Mouse (Mus musculus) retina, embryonic 14.5 days (tissue): Measurements from ENCODE around the gene Lurap1.

Source experiments
- DNase-seq: peaks from one replicate; pipeline ENCODE4 v3.0.0-alpha.2; 2015; ENCODE audit warnings: low spot score

Gene Lurap1

DNA sequence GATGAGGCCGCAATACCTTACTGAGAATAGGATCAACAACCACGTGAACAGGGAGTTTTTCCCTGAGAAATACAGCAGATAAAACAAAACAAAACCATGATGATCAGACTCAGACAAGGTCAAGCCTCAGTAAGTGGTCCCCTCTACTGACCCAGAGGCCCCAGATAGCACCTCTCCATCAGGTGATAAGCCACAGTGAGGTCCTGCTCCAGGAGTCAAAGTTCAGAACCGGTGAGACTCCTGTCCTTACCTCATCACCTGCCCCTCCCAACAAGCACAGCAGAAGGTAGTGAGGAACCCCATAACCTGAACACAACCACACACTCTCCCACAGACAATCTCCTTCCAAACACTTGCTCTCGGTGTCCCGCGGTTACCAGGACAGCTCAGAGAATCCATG is 40.4 kb downstream of the Lurap1 start:
- DNase-seq, result no peak

DNA sequence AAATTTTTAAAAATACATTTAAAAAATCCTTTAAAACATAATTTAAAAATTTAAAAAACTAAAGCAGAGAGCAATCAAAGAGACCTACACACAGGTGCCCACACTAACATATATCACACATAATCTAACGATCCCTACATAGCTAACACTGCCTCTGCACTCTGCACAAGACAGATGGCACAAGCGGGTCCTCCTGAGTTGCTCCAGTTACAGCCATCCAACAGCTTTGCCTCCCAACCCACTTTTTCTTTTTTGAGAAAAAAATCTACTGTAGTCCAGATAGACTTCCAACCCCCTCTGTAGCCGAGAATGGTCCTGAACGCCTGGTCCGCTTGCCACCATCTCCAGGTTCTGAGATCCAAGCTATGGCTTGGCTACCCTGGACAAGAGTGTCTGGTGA is 45.9 kb downstream of the Lurap1 start:
- no peak for DNase-seq

DNA sequence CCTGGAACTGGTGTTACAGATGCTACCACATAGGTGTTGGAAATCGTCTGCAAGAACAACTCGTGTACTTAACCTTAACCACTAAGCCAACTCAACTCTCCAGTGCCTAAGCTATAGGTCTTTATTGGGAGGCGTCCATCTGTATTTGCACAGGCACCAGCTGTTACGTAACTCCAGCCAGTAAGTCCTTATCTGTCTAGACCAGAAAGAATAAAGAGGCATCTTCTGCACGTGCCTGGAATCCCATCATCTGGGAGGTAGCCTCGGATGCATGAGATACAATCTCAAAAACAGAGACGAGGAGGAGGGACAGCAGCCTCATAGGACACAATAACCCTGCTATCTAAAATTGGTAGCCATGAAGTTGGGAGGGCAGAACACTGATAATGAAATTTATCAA is 50.2 kb downstream of the Lurap1 start:
- no peak for DNase-seq

DNA sequence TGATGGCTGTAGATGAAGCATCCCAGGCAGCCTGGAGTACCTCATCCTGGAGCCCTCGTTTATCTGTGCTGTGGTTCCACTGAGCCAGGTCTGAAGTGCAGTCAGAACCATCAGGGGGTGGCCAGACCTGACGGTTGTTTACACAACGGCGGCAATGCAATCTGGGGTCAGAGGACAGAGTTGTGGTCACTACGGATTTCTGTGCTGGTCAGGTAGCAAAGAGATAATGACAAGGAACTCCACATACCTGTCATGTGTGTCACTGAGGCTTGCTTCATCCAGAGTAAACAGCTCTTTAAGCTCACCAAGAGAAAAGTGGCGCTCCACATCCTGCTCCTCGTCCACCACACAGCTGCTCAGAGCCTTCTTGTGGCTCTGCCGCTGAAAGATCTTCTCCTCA is 53.9 kb downstream of the Lurap1 start:
- no peak for DNase-seq

DNA sequence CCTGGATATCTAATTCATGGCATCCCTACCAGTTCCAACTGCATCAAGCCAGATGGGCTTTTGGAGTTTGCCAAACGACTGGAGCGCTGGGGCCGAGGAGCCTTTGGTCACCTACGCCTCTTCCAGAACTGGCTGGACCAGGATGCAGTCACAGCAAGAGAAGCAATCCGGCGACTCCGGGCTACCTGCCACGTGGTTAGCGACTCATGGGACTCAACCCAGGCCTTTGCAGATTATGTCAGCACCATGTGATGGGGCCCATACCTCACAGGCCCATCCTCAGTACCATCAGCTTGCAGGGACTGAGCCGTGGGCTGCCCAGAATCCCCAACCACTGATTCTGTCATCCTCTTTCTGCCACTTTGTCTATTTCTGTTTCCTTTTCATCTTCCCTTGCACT is 54.8 kb downstream of the Lurap1 start:
- DNase-seq, result no peak

DNA sequence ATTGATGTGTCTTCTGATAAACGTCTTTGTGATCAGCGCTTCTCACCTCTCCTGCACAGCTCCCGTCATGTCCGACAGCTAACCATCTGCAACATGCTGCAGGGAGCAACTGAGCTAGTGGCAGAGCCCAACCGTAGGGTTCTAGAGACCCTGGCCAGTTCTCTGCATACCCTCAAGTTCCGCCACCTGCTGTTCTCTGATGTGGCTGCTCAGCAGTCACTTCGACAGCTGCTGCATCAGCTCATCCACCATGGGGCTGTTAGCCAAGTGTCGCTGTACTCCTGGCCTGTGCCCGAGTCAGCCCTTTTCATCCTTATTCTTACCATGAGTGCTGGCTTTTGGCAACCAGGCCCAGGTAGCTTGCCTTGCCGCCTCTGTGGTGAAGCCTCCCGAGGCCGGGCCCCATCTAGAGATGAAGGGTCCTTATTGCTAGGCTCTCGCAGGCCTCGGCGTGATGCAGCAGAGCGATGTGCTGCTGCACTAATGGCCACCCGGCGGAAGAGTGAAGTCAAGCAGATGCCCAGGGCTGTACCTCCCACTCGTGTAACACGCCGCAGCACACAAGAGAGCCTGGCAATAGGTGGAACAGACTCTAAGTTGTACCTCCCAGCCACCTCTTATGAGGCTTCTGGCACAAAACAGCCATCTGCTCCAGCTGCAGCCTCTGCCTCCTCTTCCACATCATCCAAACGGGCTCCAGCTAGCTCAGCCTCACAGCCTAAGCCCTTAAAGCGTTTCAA is 62.5 kb downstream of the Lurap1 start:
- DNase-seq, result no peak
